Mouse (Mus musculus): Measurements from ENCODE around the gene Atp11a.

DNA sequence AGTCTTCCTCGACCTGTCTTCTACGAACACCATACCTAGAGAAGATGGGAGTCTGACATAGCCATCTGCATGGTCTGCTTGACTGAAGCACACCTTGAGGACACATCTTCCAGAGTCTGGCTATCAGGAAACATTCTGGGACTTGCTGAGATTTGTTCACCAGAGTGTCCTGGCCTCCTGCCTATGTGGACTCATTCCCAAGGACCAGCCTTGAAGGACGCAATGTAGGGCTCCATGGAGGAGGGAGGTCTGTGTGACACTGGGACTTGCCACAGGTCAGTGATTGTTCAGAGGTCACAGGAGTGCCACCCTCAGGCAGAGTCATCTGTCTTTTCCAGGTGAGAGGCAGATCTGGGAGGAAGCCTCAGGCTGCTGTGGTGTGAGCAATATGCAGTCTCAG is 8.6 kb upstream of the Atp11a start:
- no peak for TF ChIP-seq E2F4 (IDR thresholded peaks at IDR 0.05; ENCODE audit: borderline replicate concordance, low read depth, low read length)
- no peak for TF ChIP-seq ZKSCAN1 (IDR thresholded peaks at IDR 0.05; ENCODE audit: low read depth, low read length)
- TF ChIP-seq CTCF (IDR thresholded peaks at IDR 0.05 in 2 of 3, conservative IDR thresholded peaks at IDR 0.05 in 1 of 3; ENCODE audit: control insufficient read depth in 1 of 3, insufficient read depth in 1 of 3, low read depth in 2 of 3, low read length in 3 of 3, poor library complexity in 1 of 3, severe bottlenecking in 1 of 3), result no peak
- no peak for TF ChIP-seq POLR2A (IDR thresholded peaks at IDR 0.05; ENCODE audit: control insufficient read depth in 1 of 2, insufficient read depth in 1 of 2, low read depth in 1 of 2, low read length in 2 of 2, poor library complexity in 1 of 2)
- no peak for TF ChIP-seq NELFE (IDR thresholded peaks at IDR 0.05; ENCODE audit: low read depth, low read length)
- TF ChIP-seq SMC3 (IDR thresholded peaks at IDR 0.05; ENCODE audit: low read depth, low read length), result no peak
- no peak for TF ChIP-seq MAX (IDR thresholded peaks at IDR 0.05; ENCODE audit: low read length)
- TF ChIP-seq ETS1 (IDR thresholded peaks at IDR 0.05; ENCODE audit: low read depth, low read length), result no peak
- no peak for TF ChIP-seq POLR2AphosphoS5 (IDR thresholded peaks at IDR 0.05; ENCODE audit: borderline replicate concordance, low read depth, low read length)
